Mouse (Mus musculus) ES-E14 (cell line): ENCODE measurements around the gene Gm2564. TPM values are rescaled to one million over a fixed set of nuclear protein-coding genes. Genes with fewer than 3 reads are reported as not detected.
"Not testable (repeated sequence)": the region's sequence is repeated elsewhere in the genome, so short reads cannot be mapped to it uniquely, and the experiment has no call there.

ENCODE experiments used
- DNase-seq: peaks from one replicate; pipeline ENCODE4 v3.0.0-alpha.2; 2013; ENCODE audit warnings: low read depth, low spot score
- H3K27ac ChIP-seq: 2 replicates; pipeline ENCODE4 v1.5.1; 2012; ENCODE audit warnings: low read depth, mild to moderate bottlenecking, low read length, moderate library complexity, mixed read lengths; ENCODE audit not compliant: poor library complexity, insufficient read depth, severe bottlenecking
- H3K36me3 ChIP-seq: 2 replicates; pipeline ENCODE4 v1.6.1; 2012; ENCODE audit warnings: mild to moderate bottlenecking, low read length, moderate library complexity, mixed read lengths; ENCODE audit not compliant: control insufficient read depth, poor library complexity, insufficient read depth, severe bottlenecking
- H3K4me1 ChIP-seq, 2 experiments: fragments of 150-350 bp in 1 of 2; sonication (generic) in 1 of 2; 2 replicates each; pipeline ENCODE4 v1.6.1; 2012; ENCODE audit warnings: low read length in 2 of 2, mild to moderate bottlenecking in 1 of 2, mixed read lengths in 1 of 2; ENCODE audit not compliant: control insufficient read depth in 2 of 2, insufficient read depth in 2 of 2, poor library complexity in 1 of 2
- H3K4me3 ChIP-seq, 2 experiments: fragments of 150-350 bp in 1 of 2; sonication (generic) in 1 of 2; 2 replicates each; pipeline ENCODE4 v1.5.1; 2012; ENCODE audit warnings: low read length in 2 of 2, low read depth in 1 of 2, mild to moderate bottlenecking in 1 of 2, mixed read lengths in 1 of 2; ENCODE audit not compliant: insufficient read depth in 1 of 2, poor library complexity in 1 of 2, severe bottlenecking in 1 of 2
- H3K9ac ChIP-seq: 2 replicates; pipeline ENCODE4 v1.6.1; 2012; ENCODE audit warnings: low read depth, mild to moderate bottlenecking, low read length, mixed read lengths; ENCODE audit not compliant: poor library complexity, insufficient read depth, severe bottlenecking
- H3K9me3 ChIP-seq: fragments of 150-350 bp; sonication (generic); 2 replicates; pipeline ENCODE4 v1.6.1; 2012; ENCODE audit warnings: low read depth, mild to moderate bottlenecking, low read length; ENCODE audit not compliant: control insufficient read depth, insufficient read depth
- in situ Hi-C, 2 experiments: fragments of 600-800 bp; cut with MboI; formaldehyde crosslinking; loops; one replicate each; pipeline ENCODE4 v1.15.1; 2025; ENCODE audit warnings: low sequenced_read_pairs in 2 of 2, inconsistent platforms in 1 of 2; ENCODE audit not compliant: unreplicated experiment in 2 of 2
- total RNA-seq: library from RNA; depleted of rRNA; stranded (reverse); fragments of 300-350 nt; gene quantifications from 2 replicates; pipeline ENCODE4 v1.2.3, GENCODE M21; 2012; rRNA removed

The Gm2564 gene
- total RNA-seq: not detected in 2 replicates

DNA sequence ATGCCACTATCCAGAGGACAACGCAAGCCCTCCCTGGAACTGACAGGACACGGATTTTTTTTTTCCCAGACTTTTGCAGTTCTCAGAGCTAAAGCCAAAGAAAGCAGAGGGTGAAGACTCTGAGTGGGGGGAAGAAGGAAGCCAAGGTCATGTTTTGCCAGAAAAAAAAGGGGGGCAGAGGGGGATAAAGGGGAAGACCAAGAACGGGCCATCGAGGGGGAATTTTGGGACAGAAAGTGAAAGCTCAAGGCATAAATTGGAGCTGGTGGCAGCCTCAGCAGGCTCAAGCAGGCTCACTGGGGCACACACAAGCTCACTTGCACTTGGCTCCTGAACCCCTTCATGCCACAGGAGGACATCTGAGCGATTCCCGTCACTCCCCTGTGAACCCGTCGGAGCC, at the start of gene Gm2564:
Gene Gm2564, plus strand, starts transcription at position 301 of the 400 bp plus-strand sequence.
- H3K9ac ChIP-seq, DNase-seq, in situ Hi-C loops, H3K4me1 ChIP-seq, H3K27ac ChIP-seq, H3K4me3 ChIP-seq, H3K36me3 ChIP-seq, H3K9me3 ChIP-seq: not testable (repeated sequence)

DNA sequence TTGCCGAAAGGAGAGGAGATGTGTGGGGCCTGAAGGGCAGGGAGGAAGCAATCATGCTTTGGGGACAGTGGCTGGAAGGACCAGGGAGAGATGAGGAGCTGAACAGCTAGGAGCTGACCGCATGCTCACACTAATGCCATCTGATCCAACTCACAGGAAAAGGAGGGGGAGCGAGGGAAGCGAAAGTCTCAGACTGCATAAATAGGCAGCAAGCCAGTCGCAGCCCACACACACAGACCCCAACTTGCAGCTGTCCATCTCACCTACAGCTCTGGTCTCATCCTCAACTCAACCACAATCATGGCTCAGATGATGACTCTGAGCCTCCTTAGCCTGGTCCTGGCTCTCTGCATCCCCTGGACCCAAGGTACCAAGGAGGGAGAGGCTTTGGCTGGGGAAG, 17.6 kb upstream of the Gm2564 start, which contains the start of gene Gm10591:
Gene Gm10591, plus strand, starts transcription at position 301 of the 400 bp plus-strand sequence.
- H3K9me3 ChIP-seq, H3K27ac ChIP-seq, DNase-seq, H3K36me3 ChIP-seq, H3K9ac ChIP-seq, in situ Hi-C loops, H3K4me1 ChIP-seq, H3K4me3 ChIP-seq: not testable (repeated sequence)

DNA sequence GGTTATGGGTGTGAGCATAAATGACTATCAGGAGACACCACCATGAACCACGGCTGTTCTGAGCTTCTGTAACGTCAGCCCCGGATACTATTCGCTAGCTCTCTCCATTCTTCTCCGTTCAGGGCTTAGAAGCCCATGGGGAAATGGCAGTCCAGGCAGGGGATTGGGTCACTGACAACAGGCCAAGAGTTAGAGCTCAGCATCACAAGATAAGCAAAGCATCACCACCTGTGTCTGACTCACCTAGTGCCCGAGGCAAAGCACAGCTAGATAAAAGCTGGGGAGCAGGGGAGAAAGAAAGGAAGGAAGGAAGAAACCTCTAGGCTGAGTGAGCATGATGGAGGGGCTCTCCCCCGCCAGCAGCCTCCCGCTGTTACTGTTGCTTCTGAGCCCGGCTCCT, 25.4 kb downstream of the Gm2564 start, which contains the start of gene Ccl27b:
Gene Ccl27b, plus strand, starts transcription at position 301 of the 400 bp plus-strand sequence.
- H3K9ac ChIP-seq, H3K4me3 ChIP-seq, H3K27ac ChIP-seq, DNase-seq, H3K4me1 ChIP-seq, H3K36me3 ChIP-seq, in situ Hi-C loops, H3K9me3 ChIP-seq: not testable (repeated sequence)

DNA sequence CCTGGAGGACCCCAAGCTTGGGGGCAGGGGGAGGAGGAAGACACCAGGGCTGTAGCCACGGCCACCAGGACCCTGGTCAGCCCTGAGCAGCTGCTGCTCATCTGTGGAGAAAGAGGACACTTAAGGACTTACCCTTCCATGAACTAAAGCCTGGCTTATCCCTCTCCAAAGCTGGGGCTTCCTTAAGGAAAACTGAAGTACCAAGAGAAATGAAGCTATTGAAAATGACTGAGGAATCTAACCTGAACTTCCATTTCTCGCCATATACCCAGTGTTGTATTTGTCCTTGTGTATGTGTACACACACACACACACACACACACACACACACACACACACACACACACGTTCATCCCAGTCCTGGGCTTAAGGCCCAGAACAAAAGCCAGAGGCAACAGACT, 32.3 kb downstream of the Gm2564 start, which contains the start of gene Il11ra2:
Gene Il11ra2, minus strand, starts transcription at position 101 of the 400 bp plus-strand sequence.
- H3K27ac ChIP-seq, H3K9me3 ChIP-seq, H3K36me3 ChIP-seq, H3K4me3 ChIP-seq, H3K9ac ChIP-seq, DNase-seq, H3K4me1 ChIP-seq, in situ Hi-C loops: not testable (repeated sequence)

DNA sequence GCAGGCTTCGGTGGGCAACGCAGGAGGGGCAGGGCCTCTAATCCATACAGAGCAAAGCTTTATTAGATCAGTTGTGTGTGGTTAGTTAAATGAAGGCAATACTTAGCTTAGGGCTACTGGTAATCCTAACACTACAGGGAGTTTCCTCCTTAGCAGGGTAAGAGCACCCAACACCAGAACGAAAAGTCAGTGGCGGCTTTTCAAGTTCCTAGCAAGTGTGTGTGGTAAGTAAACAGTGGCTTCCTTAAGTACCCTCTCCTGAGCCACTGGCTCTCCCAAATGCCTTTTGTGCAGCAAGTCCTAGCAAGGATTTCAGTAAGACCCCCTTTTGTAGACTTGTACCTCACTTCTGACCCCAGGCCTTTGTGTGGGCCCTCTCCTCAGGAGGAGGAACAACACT, 45.9 kb downstream of the Gm2564 start:
- H3K9me3 ChIP-seq, in situ Hi-C loops, H3K9ac ChIP-seq, H3K36me3 ChIP-seq, H3K4me3 ChIP-seq, H3K27ac ChIP-seq, DNase-seq, H3K4me1 ChIP-seq: not testable (repeated sequence)

DNA sequence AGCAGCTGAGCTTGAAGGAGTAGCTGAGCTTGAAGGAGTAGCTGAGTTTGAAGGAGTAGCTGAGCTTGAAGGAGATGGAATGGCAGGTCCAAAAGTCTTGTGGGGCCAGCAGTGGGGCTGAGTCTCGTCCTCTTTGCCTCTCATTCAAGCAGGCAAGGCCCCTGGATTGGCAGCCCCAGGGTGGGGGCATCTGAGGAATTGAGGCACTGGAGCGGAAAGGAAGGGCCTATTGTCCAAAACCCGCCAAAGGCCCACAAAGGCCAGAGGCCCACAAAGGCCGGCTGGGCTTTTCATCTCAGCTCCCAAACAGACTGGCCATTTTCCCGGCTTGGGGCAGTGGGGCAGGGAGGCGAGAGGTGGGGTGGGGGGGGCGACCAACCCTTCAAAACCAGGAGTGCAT, 49.8 kb downstream of the Gm2564 start:
- H3K27ac ChIP-seq, DNase-seq, in situ Hi-C loops, H3K36me3 ChIP-seq, H3K4me3 ChIP-seq, H3K4me1 ChIP-seq, H3K9ac ChIP-seq, H3K9me3 ChIP-seq: not testable (repeated sequence)

DNA sequence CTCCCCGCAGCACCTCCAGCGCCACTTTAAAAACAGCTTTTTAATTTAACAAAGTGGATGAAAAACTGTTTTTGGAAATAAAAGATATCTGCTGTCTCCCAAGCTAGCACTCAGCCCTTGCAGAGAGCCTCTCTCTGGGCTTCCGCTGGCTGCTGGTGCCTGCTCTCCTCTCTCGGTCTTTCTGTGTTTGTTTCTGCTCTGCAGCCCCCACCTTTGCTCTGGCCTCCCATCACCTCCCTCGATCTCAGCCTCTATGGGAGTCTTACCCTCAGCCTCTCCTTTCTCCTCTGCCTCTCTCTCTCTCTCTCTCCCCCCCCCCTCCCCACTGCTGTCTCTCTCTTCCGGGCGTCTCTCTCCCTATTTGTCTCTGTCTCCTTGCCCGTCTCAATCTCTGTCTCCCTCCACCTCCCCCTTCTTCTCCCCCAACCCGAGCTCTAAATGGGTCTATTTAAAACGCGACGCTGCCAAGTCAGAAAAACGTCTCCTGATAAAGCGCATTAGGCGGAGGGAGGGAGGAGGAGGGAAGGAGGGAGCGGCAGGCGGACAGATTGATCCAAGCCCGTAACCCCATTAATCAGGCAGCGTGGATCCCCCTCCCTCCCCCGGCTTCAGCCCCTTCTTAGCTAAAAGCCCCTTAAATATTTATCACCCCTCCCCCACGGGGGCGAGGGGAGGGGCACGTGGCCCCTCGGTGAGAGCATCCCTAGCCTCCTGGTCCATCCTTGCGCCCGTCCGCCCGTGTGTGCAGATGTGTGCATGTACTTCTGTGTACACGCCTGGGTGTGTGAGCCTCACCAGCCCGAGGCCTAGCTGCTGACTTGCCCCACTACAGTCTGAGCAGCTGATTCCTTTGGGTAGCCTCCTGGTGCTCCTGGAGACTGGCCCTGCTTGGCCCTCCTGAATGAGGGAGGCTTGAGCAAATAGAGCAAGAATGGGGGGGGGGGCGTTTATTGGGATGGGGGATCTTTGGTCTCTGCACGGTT, 51.1 kb downstream of the Gm2564 start:
- H3K27ac ChIP-seq, H3K9ac ChIP-seq, in situ Hi-C loops, H3K4me3 ChIP-seq, DNase-seq, H3K4me1 ChIP-seq, H3K36me3 ChIP-seq, H3K9me3 ChIP-seq: not testable (repeated sequence)
